Mouse (Mus musculus) E14TG2a.4 (cell line): ENCODE measurements around the gene Rgl3.

Source experiments
- CTCF ChIP-seq: conservative IDR thresholded peaks from 2 replicates; pipeline ENCODE4 v1.5.1; 2014; ENCODE audit warnings: low read length
- POU5F1 ChIP-seq: IDR thresholded peaks from 2 replicates; pipeline ENCODE4 v1.6.1; 2014; ENCODE audit warnings: low read length, borderline replicate concordance

GRCm38 (mm10) chr9:21935466-21936131, 53.6 kb downstream of the Rgl3 start:
- no peak for TF ChIP-seq CTCF
- no peak for TF ChIP-seq POU5F1
